Mouse (Mus musculus) neutrophil, adult 59 days (primary cell): ENCODE results near the gene Olfr935. TPM values are rescaled to one million over a fixed set of nuclear protein-coding genes. Genes with fewer than 3 reads are reported as not detected.

Experiments
- total RNA-seq, 2 experiments: library from RNA; stranded (reverse); gene quantifications; 1 replicate in 1 of 2; 2 replicates in 1 of 2; pipeline ENCODE4 v1.2.4; 2023

Gene Olfr935
- total RNA-seq: not detected

GRCm38 (mm10) chr9:38999583-38999982, at the start of gene Olfr935:
TSS of gene Olfr935 (minus strand) at chr9:38999683.

GRCm38 (mm10) chr9:39023277-39023676, 23.8 kb upstream of the Olfr935 start, which contains the start of gene Olfr146:
TSS of gene Olfr146 (minus strand) at chr9:39023377.

GRCm38 (mm10) chr9:38988215-38988614, 11.3 kb downstream of the Olfr935 start, which contains the start of gene Olfr934:
TSS of gene Olfr934 (minus strand) at chr9:38988315.

GRCm38 (mm10) chr9:38972013-38972412, 27.5 kb downstream of the Olfr935 start, which contains the start of gene Olfr933:
TSS of gene Olfr933 (plus strand) at chr9:38972313.

Other genes with a start within 250 kb of the Olfr935 start
- under 1 TPM; 0.07 to 0.18 TPM for gene Olfr920, start 247.4 kb downstream of the Olfr935 start, total RNA-seq
- not detected for gene Olfr921, start 226.6 kb downstream of the Olfr935 start, total RNA-seq
- not detected for gene Olfr922, start 185.1 kb downstream of the Olfr935 start, total RNA-seq
- gene Olfr923, start 173.1 kb downstream of the Olfr935 start, total RNA-seq: not detected
- not detected for gene Olfr924, start 155.2 kb downstream of the Olfr935 start, total RNA-seq
- not detected for gene Olfr26, start 144.6 kb downstream of the Olfr935 start, total RNA-seq
- not detected for gene Olfr926, start 122.6 kb downstream of the Olfr935 start, total RNA-seq
- gene Olfr930, start 69.9 kb downstream of the Olfr935 start, total RNA-seq: not detected
- gene Olfr933, start 27.4 kb downstream of the Olfr935 start, total RNA-seq: not detected
- gene Olfr934, start 11.4 kb downstream of the Olfr935 start, total RNA-seq: not detected
- gene Olfr146, start 23.7 kb upstream of the Olfr935 start, total RNA-seq: not detected
- not detected for gene Olfr937, start 65.3 kb upstream of the Olfr935 start, total RNA-seq
- gene Olfr938, start 79.2 kb upstream of the Olfr935 start, total RNA-seq: not detected
- gene Olfr27, start 128.4 kb upstream of the Olfr935 start, total RNA-seq: not detected
- gene Olfr943, start 166.6 kb upstream of the Olfr935 start, total RNA-seq: not detected
- gene Olfr944, start 202.2 kb upstream of the Olfr935 start, total RNA-seq: not detected